Mouse (Mus musculus) layer of hippocampus, postnatal 10 days (tissue): ENCODE results near the gene Dnal4. TPM values are rescaled to one million over a fixed set of nuclear protein-coding genes. Genes with fewer than 3 reads are reported as not detected.
A peak's percentile ranks its signal among the peaks of the same experiment; 100 is the strongest.

Experiments used
- DNase-seq, 2 experiments: peaks; one replicate each; pipeline ENCODE4 v3.0.0; 2021; ENCODE audit warnings: low spot score in 2 of 2
- total RNA-seq, 2 experiments: library from RNA; stranded (reverse); gene quantifications; 2 replicates each; pipeline ENCODE4 v1.2.3; 2021

Gene Dnal4
- total RNA-seq, 2 experiments from 2014 or later: 31.9 to 33.4 TPM

DNA sequence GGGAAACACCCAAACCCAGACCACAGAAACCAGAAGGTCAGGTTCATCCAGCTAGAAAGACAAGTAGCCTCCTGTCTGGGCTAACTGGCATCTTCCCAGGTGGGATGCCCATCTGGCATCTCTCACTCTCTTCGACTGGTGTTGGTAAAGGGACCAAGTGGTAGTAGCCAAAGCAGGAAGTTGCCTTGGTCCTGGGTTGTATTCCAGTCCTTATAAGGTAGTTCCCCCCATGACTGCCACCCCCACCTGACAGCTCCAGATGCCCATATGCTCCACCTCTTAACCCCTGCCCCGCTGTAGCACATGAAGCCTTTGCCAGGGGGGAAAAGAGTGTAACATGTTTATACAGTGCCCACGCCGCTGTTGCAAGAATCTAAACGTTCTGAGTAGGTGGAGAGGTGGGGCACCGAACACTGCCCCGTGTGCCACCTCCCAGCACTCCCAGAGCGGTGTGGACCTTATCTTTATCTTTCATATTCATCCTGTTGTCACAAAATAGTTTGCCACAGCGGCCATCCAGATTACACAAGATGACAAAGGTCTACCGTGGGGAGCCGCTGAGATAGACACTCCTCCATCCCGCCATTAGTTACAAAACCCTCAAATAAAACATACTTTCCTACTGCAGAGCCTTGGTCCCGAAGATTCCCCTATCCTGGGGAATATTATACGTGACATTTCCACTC, 36.3 kb downstream of the Dnal4 start:
- DNase-seq: no peak

- no peak for DNase-seq
Measured at GRCm38 (mm10) chr15:79740739-79741138, 36.9 kb downstream of the Dnal4 start.

GRCm38 (mm10) chr15:79734311-79734710, 43.3 kb downstream of the Dnal4 start:
- no peak for DNase-seq

GRCm38 (mm10) chr15:79733640-79734039, 44.0 kb downstream of the Dnal4 start:
- no peak for DNase-seq

- DNase-seq: no peak
Measured at GRCm38 (mm10) chr15:79733192-79733591, 44.5 kb downstream of the Dnal4 start.

GRCm38 (mm10) chr15:79731554-79731953, 46.1 kb downstream of the Dnal4 start:
- no peak for DNase-seq

- DNase-seq: no peak
Measured at GRCm38 (mm10) chr15:79728731-79729388, 48.8 kb downstream of the Dnal4 start.

GRCm38 (mm10) chr15:79728311-79728710, 49.3 kb downstream of the Dnal4 start:
- peak; percentile 67 to 68 for DNase-seq

DNA sequence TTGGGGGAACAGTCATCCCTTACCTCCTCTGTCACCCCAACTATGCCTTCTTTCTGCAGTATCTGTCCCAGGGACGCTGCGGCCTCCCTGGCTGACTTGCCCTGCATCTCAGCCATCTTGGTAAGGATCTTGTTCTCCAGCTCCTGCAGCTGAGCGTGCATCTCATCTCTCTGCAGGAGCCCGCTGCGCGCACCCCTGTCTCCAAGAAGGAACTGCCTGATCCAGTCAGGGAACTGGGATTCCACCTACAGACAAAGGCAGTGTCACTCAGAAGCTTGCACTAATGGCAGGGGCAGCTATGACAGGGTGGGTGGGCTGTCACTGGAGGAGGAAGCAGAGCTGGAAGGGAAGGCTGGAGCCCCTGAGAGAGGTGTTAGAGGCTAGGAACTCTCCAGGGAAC, 49.8 kb downstream of the Dnal4 start:
- no peak for DNase-seq

GRCm38 (mm10) chr15:79725190-79725789, 52.4 kb downstream of the Dnal4 start:
- DNase-seq: no peak

DNA sequence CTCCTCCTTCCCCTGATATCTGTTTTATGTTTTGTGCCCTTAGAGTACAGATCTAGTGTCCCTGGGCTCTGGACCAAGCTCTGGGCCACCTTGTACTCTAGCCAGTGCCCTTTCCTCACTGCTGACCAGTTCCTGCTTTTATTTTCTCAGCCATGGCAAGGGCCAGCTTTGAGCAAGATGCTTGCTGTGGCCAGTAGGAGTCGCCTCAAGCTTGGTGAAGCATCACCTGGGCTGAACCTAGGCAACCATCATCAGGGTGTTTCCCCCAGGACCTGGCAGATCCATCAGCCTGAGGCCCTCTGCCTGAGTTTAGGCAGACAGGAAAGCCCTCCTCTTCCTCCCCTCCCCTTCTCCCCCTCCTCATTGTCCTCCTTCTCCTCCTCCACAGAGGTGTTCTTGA, 54.2 kb downstream of the Dnal4 start:
- peak; percentile 44 to 49 for DNase-seq

DNA sequence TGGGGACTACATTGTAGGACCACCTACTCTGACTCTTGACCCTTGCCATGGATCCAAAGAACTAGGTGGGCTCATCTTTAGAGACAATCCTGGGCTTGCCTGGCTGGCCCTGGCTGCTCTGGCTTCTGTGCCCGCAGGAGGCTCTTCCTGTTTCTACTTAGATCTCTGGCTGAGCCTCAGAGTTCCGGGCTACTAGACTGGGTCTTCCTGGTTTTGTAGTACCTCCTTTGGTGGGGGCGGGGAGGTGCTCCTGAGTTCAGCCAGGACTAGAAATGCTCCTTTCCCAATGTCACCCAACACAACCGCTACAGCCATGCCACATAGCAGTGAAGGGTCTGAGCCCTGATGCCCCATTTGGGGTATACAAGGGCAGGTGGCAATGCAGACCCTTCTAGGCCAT, 56.9 kb downstream of the Dnal4 start:
- no peak for DNase-seq

GRCm38 (mm10) chr15:79720267-79720666, 57.4 kb downstream of the Dnal4 start:
- DNase-seq: no peak

DNA sequence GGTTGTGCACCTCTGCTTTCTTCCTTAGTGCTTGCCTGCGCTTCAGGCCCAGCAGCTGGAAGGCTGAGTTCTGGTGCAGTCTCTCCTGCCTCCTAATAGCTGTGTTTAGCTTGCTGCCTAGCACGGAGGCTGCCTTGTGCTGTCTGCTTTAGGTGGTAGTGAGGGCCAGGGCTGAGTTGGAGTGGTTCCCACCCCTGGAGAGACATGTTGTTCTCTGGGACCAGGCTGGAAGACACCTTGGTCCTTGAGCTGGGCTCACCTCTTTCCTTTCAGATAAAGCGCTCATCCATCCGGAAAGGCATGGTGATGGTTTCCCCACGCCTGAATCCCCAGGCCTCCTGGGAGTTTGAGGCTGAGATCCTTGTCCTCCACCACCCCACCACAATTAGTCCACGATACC, 60.9 kb downstream of the Dnal4 start:
- no peak for DNase-seq

DNA sequence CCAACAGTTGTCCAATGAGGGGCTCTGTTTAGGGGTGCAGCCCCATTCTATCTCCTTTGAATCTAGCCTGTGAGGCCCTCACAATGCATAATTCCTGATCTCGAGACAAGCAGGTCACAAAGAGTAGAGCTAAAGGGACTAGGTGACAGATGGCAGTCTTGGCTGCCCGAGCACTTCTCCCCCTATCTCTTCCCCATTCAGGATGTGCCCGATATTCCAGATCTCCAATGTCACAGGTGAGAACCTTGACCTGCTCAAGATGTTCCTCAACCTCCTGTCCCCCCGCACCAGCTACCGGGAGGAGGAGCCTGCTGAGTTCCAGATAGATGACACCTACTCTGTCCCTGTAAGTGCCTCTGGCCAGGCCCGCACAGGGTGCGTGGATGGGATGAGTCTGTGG, 62.0 kb downstream of the Dnal4 start:
- DNase-seq: no peak

Other genes starting within 250 kb of the Dnal4 start
- gene Ddx17, start 231.1 kb downstream of the Dnal4 start, total RNA-seq: 100 to 1,000 TPM; 381 to 420 TPM
- 1 to 10 TPM; 1.3 to 1.7 TPM for gene Dmc1, start 172.7 kb downstream of the Dnal4 start, total RNA-seq
- gene Fam227a, start 118.9 kb downstream of the Dnal4 start, total RNA-seq: 10 to 100 TPM in 1 of 2 experiments, 1 to 10 TPM in 1; 9.2 to 10.1 TPM
- 10 to 100 TPM; 55.6 to 56.6 TPM for gene Cby1, start 118.7 kb downstream of the Dnal4 start, total RNA-seq
- 100 to 1,000 TPM in 1 of 2 experiments, 10 to 100 TPM in 1; 99.9 to 107 TPM for gene Tomm22, start 107.0 kb downstream of the Dnal4 start, total RNA-seq
- gene Josd1, start 89.9 kb downstream of the Dnal4 start, total RNA-seq: 10 to 100 TPM; 36.6 to 40.5 TPM
- 10 to 100 TPM; 42.5 to 46.8 TPM for gene Gtpbp1, start 87.0 kb downstream of the Dnal4 start, total RNA-seq
- 10 to 100 TPM; 16.1 to 19.1 TPM for gene Sun2, start 35.3 kb downstream of the Dnal4 start, total RNA-seq
- 100 to 1,000 TPM; 648 to 749 TPM for gene Nptxr, start 26.9 kb upstream of the Dnal4 start, total RNA-seq
- gene Npcd, start 56.4 kb upstream of the Dnal4 start, total RNA-seq: 10 to 100 TPM; 12.5 to 13.3 TPM
- 100 to 1,000 TPM; 252 to 277 TPM for gene Cbx6, start 56.8 kb upstream of the Dnal4 start, total RNA-seq
- 1 to 10 TPM; 6.9 to 7.0 TPM for gene Apobec3, start 113.8 kb upstream of the Dnal4 start, total RNA-seq
- gene Cbx7, start 193.3 kb upstream of the Dnal4 start, total RNA-seq: 1 to 10 TPM; 7.9 to 9.6 TPM
- gene Pdgfb, start 237.1 kb upstream of the Dnal4 start, total RNA-seq: 10 to 100 TPM; 51.3 to 51.6 TPM